Mouse (Mus musculus) myocyte (in vitro differentiated cells): ENCODE measurements around the gene Hic1.

Experiments
- CEBPB ChIP-seq: IDR thresholded peaks from 2 replicates; pipeline ENCODE4 v1.6.1; 2011; ENCODE audit warnings: mild to moderate bottlenecking, moderate library complexity; ENCODE audit not compliant: poor library complexity, insufficient read depth, severe bottlenecking
- MAX ChIP-seq: IDR thresholded peaks from one replicate; pipeline ENCODE4 v1.6.1; 2011; ENCODE audit warnings: low read depth, mild to moderate bottlenecking, control low read depth
- MYOG ChIP-seq, 3 experiments: IDR thresholded peaks; one replicate each; pipeline ENCODE4 v1.6.1; 2011; ENCODE audit warnings: control low read depth in 2 of 3, low read depth in 2 of 3, mild to moderate bottlenecking in 2 of 3; ENCODE audit not compliant: insufficient read length in 2 of 3, control insufficient read depth in 1 of 3, insufficient read depth in 1 of 3
- POLR2A ChIP-seq: IDR thresholded peaks from one replicate; pipeline ENCODE4 v1.6.1; 2011; ENCODE audit warnings: low read depth, mild to moderate bottlenecking, control low read depth, moderate library complexity; ENCODE audit not compliant: insufficient read length
- POLR2AphosphoS2 ChIP-seq: IDR thresholded peaks from one replicate; pipeline ENCODE4 v1.6.1; 2011; ENCODE audit warnings: low read depth, control low read depth; ENCODE audit not compliant: insufficient read length
- TCF12 ChIP-seq: IDR thresholded peaks from one replicate; pipeline ENCODE4 v1.6.1; 2011; ENCODE audit warnings: mild to moderate bottlenecking, control low read depth; ENCODE audit not compliant: poor library complexity, insufficient read depth, severe bottlenecking
- TCF3 ChIP-seq: IDR thresholded peaks from one replicate; pipeline ENCODE4 v1.6.1; 2011; ENCODE audit warnings: low read depth, control low read depth; ENCODE audit not compliant: insufficient read length
- USF1 ChIP-seq: IDR thresholded peaks from one replicate; pipeline ENCODE4 v1.6.1; 2011; ENCODE audit warnings: low read depth, mild to moderate bottlenecking, control low read depth, moderate library complexity

DNA sequence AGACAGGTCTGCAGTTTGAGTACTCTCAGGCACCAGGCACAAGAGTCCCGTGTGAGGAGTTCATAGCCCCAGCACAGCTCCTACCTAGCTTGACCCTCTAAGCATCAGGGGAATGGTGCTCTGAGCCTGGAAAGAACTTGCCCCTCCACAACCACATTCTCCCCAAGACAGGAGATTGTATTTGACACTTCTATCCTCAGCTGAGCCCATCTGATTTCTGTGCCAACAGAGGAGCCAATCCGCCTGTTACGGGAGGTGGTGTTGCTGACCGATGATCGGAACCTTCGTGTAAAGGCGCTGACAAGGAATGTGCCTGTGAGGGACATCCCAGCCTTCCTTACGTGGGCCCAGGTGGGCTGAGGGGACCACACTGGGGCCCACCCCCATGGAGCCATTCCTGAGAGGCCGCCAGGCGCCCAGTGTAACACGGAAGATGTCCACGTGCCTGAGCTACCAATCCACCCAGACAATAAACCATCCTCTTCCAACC, 6.7 kb downstream of the Hic1 start:
- TF ChIP-seq POLR2A = no peak
- no peak for TF ChIP-seq TCF3
- TF ChIP-seq USF1 = no peak
- TF ChIP-seq MYOG (IDR thresholded peaks at IDR 0.05; ENCODE audit: control insufficient read depth in 1 of 3, insufficient read depth in 1 of 3, insufficient read length in 2 of 3, low read depth in 2 of 3) = no peak
- no peak for TF ChIP-seq TCF12
- TF ChIP-seq MAX = no peak
- TF ChIP-seq CEBPB = no peak
- no peak for TF ChIP-seq POLR2AphosphoS2
